Mouse (Mus musculus) activated CD4-positive, CD25-positive, alpha-beta regulatory T cell (primary cell): Measurements from ENCODE around the gene Grwd1. TPM values are rescaled to one million over a fixed set of nuclear protein-coding genes. Genes with fewer than 3 reads are reported as not detected.

Source experiments
- polyA plus RNA-seq, 2 experiments: library from polyadenylated mRNA; unstranded; fragments of 100-300 nt; shearing (Covaris generic); gene quantifications; one replicate each; pipeline ENCODE4 v1.2.1; 2017

The Grwd1 gene
- polyA plus RNA-seq = 10 to 100 TPM; 21.4 to 26.5 TPM

GRCm38 (mm10) chr7:45830427-45831127 lies at the start of gene Grwd1:
TSS of gene Grwd1 (minus strand) at chr7:45830944.

DNA sequence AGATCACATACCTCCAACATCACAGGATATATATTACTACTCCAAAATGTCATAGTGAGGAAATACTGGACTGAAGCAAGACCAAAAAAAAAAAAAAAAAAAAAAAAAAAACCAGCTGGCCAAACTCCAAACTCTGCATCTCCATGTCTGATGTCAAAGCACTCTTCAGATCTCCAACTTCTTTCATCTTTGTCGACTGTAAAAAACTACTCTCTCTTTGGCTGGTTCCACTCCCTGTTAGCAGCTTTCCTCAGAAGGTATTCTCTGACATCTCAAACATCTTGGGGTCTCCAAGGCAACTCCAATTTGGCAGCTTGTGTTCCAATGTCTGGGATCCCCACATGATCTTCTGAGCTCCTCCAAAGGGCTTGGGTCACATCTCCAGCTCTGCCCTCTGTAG lies 47.5 kb upstream of the Grwd1 start, which contains the start of gene Grin2d:
Gene Grin2d (minus strand): TSS at position 101 of the 400 bp plus-strand sequence.

DNA sequence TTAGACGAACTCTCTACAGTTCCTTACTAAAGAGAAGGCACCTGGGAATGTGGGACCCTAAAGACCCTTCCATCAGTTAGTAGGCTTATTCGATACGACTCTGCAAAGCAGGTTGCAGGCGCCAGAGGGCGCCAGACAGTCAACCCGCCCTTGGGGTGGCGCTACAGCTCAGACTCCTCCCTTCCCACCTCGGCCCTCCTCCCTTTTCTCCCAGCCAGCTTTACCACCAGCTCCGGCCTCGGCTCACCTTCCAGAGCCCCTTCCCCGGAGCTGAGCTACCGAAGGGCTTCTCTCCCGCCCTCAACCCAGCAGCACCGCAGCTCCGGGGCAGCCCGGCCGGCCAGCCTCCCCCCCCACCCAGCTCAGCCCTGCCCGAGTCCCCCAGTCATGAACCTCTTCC lies 41.9 kb upstream of the Grwd1 start, which contains the start of gene Kdelr1:
Gene Kdelr1 (plus strand): TSS at position 149 of the 400 bp plus-strand sequence.

GRCm38 (mm10) chr7:45824598-45824997 lies 6.1 kb downstream of the Grwd1 start, which contains the start of gene Kcnj14:
TSS of gene Kcnj14 (minus strand) at chr7:45824782.

GRCm38 (mm10) chr7:45813787-45814779 lies 16.7 kb downstream of the Grwd1 start, which contains the start of gene Cyth2:
TSS of gene Cyth2 (minus strand) at chr7:45814581.

DNA sequence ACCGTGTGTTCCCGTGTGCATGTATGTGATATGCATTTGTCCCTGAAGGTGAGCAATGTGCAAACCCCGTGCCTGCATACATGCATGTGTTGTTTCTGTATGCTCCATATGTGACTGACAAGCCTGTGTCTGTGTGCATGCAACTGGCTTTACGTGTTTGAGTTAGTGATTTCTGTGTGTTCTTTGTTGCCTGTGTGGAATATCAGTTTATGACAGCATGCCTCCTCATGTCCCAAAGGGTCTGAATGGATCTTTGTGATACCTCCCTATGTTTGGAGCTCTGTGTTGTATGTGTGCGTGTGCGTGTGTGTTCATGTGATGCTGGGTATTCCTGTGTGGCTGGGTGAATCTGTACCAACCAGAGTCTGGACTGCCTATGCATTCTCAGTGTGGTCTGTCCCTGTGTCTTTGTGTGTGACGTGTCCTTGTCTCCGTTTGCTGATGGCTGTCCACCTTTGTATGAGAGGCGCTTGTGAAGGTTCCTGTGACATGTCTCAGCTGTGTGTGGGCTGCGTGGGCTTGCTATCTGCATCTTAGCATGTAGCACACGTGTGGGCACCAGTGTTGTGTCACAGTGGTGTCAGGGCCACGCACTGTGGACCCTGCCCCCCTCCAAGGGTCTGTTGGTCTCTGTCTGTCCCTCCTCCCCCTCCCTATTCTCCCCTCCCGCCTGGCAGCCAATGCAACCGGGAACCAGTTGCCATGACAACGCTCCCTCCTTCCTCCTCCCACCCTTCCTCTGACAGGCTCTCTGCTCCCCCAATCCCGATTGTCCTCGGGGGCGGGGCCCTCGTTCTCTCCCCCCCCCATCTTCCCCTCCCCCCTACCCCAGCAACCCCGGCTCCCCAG lies 46.0 kb downstream of the Grwd1 start, which contains the start of gene Sult2b1:
Gene Sult2b1 (minus strand): TSS at position 146 of the 849 bp plus-strand sequence.

GRCm38 (mm10) chr7:45783511-45784091 lies 47.1 kb downstream of the Grwd1 start, which contains the start of gene Lmtk3:
TSS of gene Lmtk3 (plus strand) at chr7:45783738.

Other genes starting within 250 kb of the Grwd1 start
- gene Fgf21, start 215.5 kb downstream of the Grwd1 start, polyA plus RNA-seq = not detected
- gene Fut1, start 213.7 kb downstream of the Grwd1 start, polyA plus RNA-seq = under 1 TPM in 1 of 2 experiments, not detected in 1; 0.11 TPM
- under 1 TPM; 0.48 to 0.64 TPM for gene Izumo1, start 209.1 kb downstream of the Grwd1 start, polyA plus RNA-seq
- 1 to 10 TPM; 1.2 to 1.4 TPM for gene Rasip1, start 203.5 kb downstream of the Grwd1 start, polyA plus RNA-seq
- gene Mamstr, start 191.0 kb downstream of the Grwd1 start, polyA plus RNA-seq = 1 to 10 TPM in 1 of 2 experiments, under 1 TPM in 1; 0.16 to 1.8 TPM
- gene Fut2, start 164.6 kb downstream of the Grwd1 start, polyA plus RNA-seq = under 1 TPM; 0.05 to 0.23 TPM
- gene Ntn5, start 146.9 kb downstream of the Grwd1 start, polyA plus RNA-seq = under 1 TPM in 1 of 2 experiments, not detected in 1; 0.30 TPM
- gene Sec1, start 136.5 kb downstream of the Grwd1 start, polyA plus RNA-seq = under 1 TPM; 0.11 to 0.87 TPM
- gene Car11, start 131.1 kb downstream of the Grwd1 start, polyA plus RNA-seq = 1 to 10 TPM; 1.4 to 2.6 TPM
- gene Dbp, start 125.9 kb downstream of the Grwd1 start, polyA plus RNA-seq = 10 to 100 TPM; 30.7 to 43.2 TPM
- 1,000 to 10,000 TPM; 1,404 to 2,078 TPM for gene Rpl18, start 115.5 kb downstream of the Grwd1 start, polyA plus RNA-seq
- 10 to 100 TPM; 21.2 to 24.8 TPM for gene Sphk2, start 112.9 kb downstream of the Grwd1 start, polyA plus RNA-seq
- under 1 TPM in 1 of 2 experiments, not detected in 1; 0.09 TPM for gene Fam83e, start 109.7 kb downstream of the Grwd1 start, polyA plus RNA-seq
- gene Spaca4, start 105.1 kb downstream of the Grwd1 start, polyA plus RNA-seq = not detected
- gene Lmtk3, start 47.2 kb downstream of the Grwd1 start, polyA plus RNA-seq = under 1 TPM; 0.05 to 0.18 TPM
- 1 to 10 TPM; 1.7 to 4.0 TPM for gene Sult2b1, start 46.3 kb downstream of the Grwd1 start, polyA plus RNA-seq
- 10 to 100 TPM; 71.9 to 73.3 TPM for gene Cyth2, start 16.4 kb downstream of the Grwd1 start, polyA plus RNA-seq
- gene Kcnj14, start 6.2 kb downstream of the Grwd1 start, polyA plus RNA-seq = under 1 TPM; 0.06 to 0.12 TPM
- 100 to 1,000 TPM in 1 of 2 experiments, 10 to 100 TPM in 1; 84.9 to 108 TPM for gene Kdelr1, start 41.8 kb upstream of the Grwd1 start, polyA plus RNA-seq
- gene Grin2d, start 47.4 kb upstream of the Grwd1 start, polyA plus RNA-seq = 1 to 10 TPM in 1 of 2 experiments, under 1 TPM in 1; 0.94 to 1.1 TPM
- 1 to 10 TPM in 1 of 2 experiments, not detected in 1; 2.1 TPM for gene Syngr4, start 65.8 kb upstream of the Grwd1 start, polyA plus RNA-seq
- 1 to 10 TPM; 7.2 to 9.5 TPM for gene Tmem143, start 66.0 kb upstream of the Grwd1 start, polyA plus RNA-seq
- 100 to 1,000 TPM; 711 to 728 TPM for gene Emp3, start 90.5 kb upstream of the Grwd1 start, polyA plus RNA-seq
- gene Ccdc114, start 93.1 kb upstream of the Grwd1 start, polyA plus RNA-seq = 1 to 10 TPM; 1.4 to 2.1 TPM
- gene Abcc6, start 199.4 kb upstream of the Grwd1 start, polyA plus RNA-seq = under 1 TPM in 1 of 2 experiments, not detected in 1; 0.93 TPM
- 10 to 100 TPM; 28.0 to 30.7 TPM for gene Nomo1, start 202.8 kb upstream of the Grwd1 start, polyA plus RNA-seq